Mouse (Mus musculus) NIH3T3 (cell line): ENCODE measurements around the gene Lrrc75a.
A peak's percentile ranks its signal among the peaks of the same experiment; 100 is the strongest.

Source experiments
- DNase-seq: peaks from one replicate; pipeline ENCODE4 v3.0.0-alpha.2; 2012; ENCODE audit warnings: low read depth

Gene Lrrc75a

DNA sequence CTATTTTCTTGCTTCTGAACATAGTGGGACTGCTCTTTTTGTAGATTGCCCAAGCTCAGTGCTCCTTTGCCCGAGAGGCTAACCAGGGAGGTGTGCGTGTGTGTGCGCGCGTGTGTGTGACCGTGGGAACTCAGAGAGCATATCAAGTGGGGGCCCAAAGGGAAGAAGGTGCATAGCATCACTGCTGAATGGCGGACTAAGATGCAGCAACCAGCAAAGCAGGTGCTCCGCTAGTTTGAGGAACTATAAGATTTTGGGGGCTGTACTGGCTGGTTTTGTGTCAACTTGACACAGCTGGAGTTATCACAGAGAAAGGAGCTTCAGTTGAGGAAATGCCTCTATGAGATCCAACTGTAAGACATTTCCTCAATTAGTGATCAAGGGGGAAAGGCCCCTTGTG lies 27.2 kb downstream of the Lrrc75a start:
- no peak for DNase-seq

DNA sequence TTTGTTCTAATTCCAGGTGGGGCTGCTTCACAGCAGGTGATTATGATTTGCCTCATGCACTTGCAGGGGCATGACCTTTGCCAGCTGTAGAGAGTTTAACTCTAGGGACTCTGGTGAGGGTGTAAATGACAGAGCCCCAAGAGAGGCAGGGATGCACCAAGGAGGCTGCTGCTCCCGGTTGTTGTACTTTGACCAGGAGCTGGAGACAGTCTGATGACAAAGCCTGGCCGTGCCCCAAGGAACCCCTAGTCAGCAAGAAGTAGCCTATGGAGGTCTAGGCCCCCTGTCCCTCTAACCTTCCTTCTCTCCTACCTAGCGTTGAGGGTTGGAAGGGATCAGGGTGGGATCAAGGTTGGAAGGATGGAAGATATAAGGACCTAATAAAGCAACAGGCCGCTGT lies 32.9 kb downstream of the Lrrc75a start:
- no peak for DNase-seq

DNA sequence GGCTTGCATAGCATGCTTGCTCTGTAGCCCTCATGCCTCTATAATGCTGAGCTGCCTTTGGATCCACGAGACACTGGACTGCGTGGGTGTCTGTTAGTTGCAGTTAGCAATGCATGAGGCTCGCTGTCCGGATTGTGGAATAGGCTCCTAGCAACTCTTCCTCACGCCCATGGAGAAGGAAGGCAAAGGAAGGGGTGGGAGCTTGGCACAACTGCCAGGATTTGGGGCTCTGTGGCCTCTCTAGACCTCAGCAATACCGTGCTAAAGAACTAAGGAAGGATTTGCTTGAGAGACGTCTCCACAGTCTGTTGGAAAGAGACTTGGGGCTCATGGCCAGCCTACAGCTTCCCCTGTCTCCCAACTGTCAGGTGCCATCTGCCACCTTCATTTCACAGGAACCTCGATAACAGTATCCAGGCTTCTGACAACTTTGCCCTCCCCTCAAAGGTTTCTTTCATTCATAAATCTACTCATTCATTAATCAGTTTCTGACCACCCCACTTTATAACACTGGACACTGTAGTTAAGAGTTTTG lies 33.4 kb downstream of the Lrrc75a start:
- no peak for DNase-seq

DNA sequence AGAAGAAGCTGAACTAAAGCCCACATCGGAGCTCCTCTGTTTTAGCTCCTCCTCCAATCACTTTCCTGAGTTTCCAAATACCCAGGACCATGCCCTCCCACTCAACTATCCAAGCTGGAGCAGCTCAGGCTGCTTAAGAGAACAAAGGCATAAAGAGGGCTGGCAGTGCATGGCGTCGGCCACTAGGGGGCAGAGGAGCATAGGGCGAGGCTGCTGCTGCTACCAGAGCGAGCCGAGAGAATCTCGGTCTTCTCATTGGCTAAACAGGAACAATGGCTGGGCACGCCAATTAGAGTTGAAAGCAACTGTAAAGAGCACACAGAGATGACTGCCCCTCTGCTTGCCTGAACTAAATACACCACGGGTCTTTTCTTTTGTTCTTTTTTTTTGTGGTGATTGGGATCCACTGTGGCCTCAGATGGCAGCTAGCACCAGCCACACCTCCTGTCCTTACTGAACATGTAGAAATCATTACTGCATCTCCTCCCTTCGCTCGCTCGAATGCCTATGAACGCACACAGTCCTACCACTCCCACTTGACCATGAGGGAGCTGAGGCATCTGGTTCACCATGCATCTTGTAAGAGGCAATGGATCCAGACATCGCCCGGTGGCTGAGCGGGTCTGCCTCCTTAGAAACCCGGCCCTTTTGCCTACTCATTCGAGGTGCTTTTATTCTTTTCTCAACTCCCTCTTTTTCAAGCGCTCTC lies 34.5 kb downstream of the Lrrc75a start:
- DNase-seq = peak; percentile 97

DNA sequence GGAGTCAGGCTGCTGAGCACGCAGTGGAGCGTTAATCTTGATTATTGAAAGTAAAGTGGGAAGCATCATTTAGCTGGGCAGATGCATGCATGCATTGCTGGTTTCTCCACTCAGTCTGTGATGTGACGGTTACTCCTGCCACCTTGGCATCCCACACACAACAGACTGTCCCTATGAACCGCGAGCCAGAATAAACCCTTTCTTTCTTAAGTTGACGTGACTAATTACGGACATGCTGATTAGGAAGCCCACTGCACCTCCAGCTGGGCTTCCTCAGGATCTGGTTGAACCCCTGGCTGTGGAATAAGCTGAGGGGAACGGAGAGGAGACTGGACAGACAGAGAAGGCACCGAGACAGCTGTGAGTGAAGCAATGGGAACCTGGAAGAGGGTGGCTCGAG lies 35.7 kb downstream of the Lrrc75a start:
- DNase-seq = no peak

DNA sequence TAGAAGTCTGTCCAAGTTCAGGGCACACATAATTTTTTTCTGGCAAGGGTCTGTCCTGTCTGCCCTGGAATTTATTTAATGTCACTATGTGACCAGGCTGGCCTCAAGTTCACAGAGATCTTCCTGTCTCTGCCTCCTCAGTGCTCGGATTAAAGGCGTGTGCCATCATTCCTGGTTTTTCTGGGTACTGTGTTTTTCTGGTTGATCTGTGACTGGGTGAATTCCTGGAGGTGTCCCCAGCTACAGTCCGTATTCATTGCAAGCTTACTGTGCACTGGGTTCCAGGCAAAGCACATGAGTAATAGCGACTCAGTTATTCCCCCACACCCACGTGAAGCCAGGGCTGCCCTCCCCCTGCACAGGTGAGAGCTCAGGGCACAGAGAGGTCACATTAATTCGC lies 38.0 kb downstream of the Lrrc75a start:
- no peak for DNase-seq

DNA sequence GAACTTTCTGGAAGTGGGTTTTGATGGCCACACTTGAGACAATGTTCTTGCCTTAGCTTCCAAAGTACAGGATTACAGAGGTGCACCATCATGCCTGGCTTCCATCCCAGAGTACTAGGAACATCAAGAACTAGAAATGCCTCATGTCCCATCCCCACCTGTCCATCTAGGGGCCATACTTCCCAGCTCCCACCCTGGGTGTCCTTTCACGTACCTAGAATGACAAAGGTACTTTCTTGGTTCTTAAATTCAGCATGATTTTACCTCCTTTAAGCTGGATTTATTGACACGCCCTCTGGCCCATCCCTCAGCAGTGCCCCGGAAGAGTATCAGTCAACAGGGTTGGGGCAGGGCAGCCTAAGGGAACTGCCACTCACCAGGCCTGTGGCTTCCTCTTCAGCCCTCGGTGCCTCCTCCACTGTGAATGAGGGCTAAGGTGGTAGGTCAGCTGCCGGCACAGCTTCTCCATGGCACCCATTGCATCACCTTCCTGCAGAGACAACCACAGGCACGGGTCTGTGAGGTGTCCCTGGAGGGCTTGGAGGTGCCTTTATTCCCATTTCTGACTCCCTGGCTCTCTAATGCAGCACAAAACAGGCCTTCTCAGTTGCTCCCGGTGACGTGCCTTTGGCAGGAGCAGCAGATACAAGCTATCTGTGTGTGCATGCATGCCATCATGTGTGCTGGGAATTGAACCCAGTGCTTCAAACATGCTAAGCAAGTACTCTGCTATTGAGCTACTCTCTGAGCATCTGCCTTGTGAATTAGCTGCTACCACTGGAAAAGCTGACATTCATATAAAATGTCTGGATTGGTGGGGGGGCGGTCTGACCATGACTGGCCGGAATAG lies 39.3 kb downstream of the Lrrc75a start:
- no peak for DNase-seq

DNA sequence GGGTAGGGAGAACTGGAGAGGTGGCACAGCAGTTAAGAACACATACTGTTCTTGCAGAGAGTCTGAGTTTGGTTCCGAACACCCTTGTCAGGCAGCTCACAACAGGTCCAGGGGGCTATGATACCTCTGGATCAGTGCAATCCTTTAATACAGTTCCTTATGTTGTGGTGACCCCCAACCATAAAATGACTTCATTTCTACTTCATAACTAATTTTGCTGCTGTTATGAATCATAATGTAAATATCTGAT lies 40.4 kb downstream of the Lrrc75a start:
- DNase-seq = no peak

DNA sequence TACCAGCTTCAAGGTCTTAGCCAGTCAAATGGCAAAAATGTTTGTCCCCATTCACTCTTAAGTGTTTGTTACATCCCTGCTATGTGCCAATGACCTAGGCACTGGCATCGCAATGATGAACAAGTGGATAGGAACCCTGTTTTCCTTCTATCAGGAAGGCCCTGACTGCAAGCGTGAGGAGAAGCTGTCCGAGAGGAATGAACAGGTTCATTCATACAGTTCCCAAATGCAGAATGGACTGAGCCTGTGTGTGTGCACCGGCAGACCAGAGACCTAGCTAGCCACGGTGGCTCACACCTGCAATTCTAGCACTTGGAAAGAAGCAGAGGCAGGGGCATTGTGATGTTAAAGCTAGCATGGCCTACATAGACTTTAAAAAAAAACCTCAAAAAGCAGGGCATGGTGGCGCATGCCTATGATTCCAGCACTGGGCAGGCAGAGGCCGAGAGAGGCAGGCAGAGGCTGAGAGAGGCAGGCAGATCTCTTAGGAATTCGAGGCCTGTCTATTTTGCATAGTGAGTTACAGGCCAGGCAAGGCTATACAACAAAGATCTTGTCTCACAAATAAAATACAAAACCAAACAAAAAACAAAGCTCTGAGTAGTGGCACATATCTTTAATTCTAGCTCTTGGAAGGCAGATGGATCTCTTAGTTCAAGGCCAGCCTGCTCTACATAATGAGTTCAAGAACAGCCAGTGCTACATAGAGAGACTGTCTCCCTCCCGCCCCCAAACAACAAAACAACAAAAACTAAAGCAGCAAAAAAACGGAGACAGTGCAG lies 41.0 kb downstream of the Lrrc75a start:
- no peak for DNase-seq

DNA sequence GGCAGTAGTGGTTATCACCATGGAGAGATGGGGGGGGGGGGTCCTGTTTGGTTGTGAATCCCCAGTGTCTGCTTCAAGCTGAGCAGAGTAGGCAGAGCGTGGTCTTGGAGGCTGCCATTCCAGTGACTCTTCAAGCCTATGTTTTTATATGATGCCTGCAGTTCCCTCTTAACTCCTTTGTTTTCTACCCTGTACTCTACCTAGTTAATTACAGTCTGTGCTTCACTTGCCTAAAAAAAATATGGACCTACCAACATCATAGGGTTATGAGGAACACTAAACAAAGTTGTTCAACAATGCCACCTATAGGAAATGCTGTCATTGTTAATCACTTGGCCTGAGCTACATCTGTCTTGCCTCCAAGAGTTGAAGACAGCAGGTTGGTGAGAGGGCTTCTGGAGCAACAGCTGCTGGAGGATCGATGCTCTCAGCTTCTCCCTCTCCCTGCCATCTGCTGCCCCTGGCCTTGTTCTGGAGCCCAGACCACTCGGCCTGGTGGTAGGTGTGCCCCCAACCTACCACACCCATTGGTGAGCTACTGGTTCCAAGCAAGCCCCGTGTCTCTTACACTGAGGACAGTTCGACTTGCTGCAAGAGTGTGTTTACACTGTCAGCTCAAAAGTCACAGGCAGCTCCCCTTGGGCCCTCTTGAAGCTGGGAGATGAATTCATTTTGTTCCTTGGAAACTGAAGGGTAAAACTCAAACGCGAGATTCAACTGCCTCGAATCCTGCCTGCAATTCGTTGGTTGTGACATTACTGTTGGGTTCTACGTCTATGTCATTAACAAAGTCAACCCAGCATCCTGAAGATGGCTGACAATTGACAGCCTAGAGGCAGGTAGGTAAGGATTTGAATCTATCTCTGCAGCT lies 41.8 kb downstream of the Lrrc75a start:
- DNase-seq = peak; percentile 19

DNA sequence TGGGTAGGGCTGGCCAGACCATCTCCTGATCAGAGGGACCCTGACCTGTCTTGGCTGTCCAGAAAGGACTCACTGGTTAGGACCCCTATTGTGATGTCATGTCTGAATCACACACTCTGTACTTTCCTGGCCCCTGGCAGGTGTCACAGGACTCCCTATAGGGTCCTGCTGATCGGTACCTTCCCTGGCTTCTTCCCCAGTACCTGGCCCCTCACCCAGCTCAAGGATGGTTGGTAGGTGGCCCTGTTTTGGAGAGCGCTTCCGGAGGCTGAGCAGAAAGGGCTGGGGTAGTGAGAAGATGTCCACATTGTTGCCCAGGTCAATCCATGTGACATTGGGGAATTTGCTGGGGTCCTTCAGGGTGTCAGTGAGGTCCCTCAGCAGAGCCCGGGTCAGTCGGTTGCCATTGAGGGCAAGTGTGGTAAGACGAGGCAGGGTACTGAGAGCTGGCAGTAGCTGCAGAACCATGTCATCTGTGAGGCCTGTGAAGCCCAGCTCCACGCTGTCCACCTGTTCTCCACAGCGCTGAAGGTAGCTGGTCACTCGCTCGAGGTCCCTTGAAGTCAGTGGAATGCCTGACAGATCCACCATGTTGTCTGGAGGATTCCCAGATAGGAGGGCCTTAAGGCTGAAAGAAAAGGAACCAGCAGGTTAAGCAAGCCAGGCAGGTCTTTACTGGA lies 42.6 kb downstream of the Lrrc75a start:
- DNase-seq = peak; percentile 36

DNA sequence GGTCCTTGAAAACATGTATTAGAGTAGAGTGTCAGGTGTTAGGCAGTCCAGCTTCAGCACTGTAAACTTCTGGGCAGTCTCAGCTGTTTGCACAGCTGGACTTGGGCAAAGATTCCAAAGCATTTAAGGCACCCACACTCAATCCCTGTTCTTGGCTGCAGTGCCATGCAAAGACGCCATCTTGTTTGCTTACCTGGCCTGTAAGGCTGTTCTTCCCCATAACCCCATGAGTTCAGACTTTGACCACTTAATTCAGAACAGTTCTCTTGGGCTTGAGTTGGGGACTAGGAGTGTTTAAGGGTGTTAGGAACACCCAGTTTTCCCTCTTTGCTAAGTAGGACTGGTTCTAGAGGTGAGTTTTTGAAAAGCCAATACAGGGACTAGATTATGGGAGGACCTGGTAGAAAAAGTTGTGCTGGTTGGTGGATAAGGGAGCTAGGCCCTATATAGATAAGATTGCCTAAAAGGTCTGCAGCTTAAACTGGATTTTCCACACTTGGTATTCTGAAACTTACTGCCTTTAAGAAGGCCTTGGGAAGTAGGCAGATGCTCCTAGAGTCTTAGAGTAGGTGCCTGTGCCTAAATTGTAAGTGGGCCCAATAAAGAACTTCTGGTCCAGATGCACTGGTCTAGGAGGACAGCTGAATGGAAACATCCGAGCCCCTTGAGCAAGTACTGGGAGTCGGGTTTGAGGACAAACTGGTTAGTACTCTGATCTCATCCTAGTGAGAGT lies 43.3 kb downstream of the Lrrc75a start:
- peak; percentile 49 for DNase-seq

DNA sequence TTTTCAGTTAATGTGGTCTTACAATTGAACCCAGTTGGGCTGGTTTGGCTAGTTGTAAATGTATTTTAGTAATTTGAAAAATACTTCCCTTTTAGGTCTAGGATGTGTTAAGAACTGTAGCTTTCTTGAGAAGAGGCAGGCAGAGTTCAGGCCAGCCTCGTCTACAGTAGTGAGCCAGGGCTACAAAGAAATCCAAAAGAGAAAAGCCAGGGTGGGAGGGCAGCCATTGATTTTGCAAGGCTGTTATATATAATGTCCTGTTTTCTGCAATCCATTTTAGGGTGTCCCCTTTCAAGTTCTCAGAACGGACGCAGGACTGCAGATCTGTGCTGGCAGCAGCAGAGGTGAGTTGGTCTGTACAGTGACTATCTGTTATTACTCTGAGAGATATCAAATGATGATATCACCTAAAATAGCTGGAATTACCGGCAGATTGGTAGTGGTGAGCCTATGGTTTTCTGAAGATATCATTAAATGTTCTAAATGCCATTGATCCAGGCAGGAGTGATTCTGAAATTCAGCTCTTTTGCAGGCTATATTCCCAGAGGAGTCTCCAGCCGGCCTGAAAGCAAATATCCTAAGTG lies 44.1 kb downstream of the Lrrc75a start:
- peak; percentile 15 for DNase-seq

DNA sequence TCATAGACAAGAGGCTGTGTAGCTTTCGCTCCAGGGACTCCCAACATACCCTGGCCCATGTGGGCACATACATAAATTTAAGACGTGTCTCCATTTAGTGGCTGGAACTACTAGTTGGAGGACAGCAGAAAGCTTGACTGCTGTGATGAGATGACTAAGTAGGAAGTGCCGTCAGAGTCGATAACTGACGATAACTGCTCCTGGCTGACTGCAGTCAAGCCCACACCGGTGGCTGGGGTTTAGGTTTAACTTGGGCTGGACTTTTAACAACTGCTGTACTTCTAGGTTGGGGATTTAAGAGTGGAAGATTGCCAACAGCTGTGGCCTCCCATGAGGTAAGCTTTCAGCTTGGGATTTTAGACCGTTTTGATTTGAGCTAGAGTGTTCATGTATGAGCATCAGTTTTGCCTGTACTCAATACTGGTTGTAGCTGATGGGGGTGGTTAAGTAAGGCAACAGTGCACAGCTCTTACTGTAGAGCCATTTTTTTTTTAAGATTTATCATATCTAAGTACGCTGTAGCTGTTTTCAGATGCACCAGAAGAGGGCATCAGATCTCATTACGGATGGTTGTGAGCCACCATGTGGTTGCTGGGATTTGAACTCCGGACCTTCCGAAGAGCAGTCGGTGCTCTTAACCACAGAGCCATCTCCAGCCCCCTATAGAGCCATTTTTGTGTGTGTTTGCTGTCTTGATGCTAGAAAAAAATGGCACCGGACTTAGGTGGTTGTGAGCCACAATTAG lies 44.8 kb downstream of the Lrrc75a start:
- DNase-seq = peak; percentile 64

DNA sequence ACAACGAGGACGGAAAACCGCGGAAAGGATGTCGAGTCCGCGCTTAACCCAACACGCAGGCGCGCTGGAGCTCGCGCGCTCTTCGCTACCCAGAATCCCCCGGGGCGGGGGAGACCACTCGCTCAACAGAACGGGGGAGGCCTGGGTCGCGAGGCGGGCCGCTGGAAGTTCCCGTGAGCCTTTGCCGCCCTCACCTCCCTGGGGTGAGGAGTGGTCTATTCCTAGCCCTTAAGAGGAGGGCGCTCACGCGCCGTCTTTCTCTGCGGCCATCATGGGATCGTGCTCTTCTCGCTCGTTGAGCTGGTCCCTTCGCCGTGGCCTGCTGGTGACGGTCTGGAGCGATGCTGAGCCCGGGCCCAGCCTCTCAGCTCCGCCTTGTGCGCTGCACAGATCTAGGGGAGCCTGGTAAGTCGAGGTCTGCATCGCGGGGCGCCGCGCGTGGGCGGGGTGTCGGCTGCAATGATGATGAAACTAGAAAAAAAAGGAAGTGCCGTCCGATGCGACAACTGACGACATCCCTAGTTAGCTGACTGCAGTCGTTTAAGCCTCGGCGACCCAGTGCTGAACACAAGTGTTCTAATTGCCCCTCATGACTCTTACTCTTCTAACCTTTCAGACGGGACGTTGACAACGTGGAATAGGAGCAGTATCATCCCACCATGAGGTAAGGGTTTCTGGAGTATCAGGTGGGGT lies 45.6 kb downstream of the Lrrc75a start:
- peak; percentile 99 for DNase-seq

DNA sequence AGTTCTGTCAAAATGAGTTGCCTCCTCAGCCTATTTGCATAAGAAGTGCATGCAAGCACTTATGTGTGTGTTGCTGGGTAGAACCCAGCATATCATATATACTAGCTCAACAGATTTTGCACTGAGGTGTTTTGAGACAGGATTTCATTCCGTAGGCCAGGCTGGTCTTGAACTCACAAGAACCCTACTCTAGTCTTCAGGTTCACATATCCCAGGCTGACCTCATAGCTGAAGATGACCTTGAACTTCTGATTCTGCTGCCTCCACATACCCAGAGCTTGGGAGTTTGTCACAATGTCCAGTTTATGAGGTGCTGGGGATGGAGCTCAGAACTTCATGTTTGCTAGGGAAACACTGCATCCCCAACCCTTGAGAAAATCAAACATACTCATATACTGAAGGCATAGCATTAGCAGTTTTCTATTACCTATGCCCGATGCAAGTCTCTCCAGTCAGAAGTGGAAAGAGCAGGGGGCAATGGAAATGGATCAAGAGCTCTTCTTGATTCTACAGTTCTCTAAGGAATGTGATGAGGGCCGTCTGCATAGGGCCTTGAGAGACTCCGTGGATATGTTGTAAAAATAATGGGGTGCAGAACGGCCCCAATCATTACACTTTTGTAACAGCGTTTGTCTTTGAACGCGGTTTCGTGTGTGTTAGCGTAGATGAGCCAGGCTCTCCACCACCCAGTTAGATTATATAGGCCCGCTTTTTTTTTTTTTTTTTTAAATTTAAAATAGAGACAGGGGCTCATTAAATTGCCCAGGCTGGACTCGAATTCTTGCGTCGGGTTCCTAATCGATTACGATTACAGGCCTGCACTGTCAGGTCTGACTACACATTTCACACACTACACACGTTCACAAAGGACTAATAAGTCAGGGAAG lies 46.3 kb downstream of the Lrrc75a start:
- DNase-seq = no peak

DNA sequence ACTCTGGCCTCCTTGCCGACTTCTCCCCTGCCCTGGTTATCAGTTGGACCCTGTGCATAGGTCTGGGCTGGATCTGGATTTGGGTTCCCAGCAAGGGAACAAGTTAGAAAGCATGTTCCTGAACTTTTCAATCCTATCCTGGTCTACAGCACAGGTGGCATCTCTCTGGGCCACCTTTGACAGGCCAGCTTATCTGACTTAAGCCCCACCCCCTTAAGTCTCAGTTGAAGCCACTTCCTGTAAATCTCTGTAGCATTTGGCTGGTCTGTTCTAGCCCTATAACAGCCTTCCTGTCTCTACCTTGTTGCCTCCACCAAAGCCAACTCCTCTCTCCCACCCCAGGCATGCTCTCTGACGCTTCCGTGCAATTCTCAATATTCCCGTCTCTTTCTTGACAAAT lies 49.8 kb downstream of the Lrrc75a start:
- DNase-seq = no peak
